Mouse (Mus musculus) brain, embryonic 14.5 days (tissue): ENCODE results near the gene Gm21149. TPM values are rescaled to one million over a fixed set of nuclear protein-coding genes. Genes with fewer than 3 reads are reported as not detected.
"Not testable (repeated sequence)": the region's sequence is repeated elsewhere in the genome, so short reads cannot be mapped to it uniquely, and the experiment has no call there.

Experiments used
- DNase-seq: peaks from one replicate; pipeline ENCODE4 v3.0.0-alpha.2; 2011; ENCODE audit warnings: low read depth
- CTCF ChIP-seq: fragments of 200-500 bp; IDR thresholded peaks from 2 replicates; pipeline ENCODE4 v1.5.1; 2012; ENCODE audit warnings: inconsistent platforms, mild to moderate bottlenecking, moderate library complexity, borderline replicate concordance; ENCODE audit not compliant: insufficient read depth, insufficient read length; ENCODE audit errors: extremely low read depth
- POLR2A ChIP-seq: fragments of 200-500 bp; IDR thresholded peaks from 2 replicates; pipeline ENCODE4 v1.6.1; 2012; ENCODE audit warnings: mild to moderate bottlenecking, inconsistent platforms, borderline replicate concordance; ENCODE audit not compliant: poor library complexity, insufficient read depth, insufficient read length, severe bottlenecking; ENCODE audit errors: extremely low read depth
- polyA plus RNA-seq: library from polyadenylated mRNA; depleted of rRNA; stranded (reverse); fragments of >200 nt; gene quantifications from 2 replicates; pipeline ENCODE4 v1.2.3, GENCODE M21; 2012; rRNA removed

The Gm21149 gene
- polyA plus RNA-seq, 1 experiment: not detected

DNA sequence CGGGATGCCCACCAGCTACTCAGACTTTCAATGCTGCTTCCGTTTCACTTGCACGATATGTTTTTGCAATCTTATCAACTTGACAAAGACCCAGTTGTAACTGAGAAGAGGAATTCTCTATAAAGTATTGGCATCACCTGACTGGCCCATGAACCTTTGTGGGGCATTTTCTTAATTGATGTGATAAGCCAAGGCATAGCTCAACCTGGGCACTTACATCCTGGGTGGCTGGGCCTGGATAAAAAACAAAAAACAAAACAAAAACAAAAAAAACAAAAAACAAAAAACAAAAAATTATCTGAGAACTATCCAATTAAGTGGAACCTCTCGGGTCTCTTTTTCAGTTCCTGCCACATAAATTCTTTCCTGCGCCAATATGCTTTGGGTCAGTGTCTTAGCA lies 12.4 kb upstream of the Gm21149 start:
- TF ChIP-seq CTCF (no peak), POLR2A (no peak)
- DNase-seq: no peak

DNA sequence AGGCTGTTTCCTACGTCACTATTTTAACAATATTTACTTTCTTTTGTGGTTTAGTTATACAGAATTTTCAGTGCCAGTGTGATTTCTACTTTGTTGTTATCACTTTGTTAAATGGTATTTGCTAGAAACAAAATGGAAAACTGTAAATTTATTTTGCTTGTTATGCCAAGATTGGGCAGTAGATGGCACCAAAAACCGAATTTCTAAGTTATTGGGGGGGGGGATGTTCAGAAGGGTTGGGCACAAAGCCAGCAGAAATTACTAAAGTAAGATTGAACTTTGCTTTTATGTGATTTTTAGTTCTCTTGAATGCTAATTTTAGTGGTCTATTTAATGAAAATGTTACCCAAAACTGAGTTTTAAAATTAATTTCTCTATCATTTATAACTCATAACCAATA lies 8.3 kb upstream of the Gm21149 start:
- peak; percentile 3 for DNase-seq

DNA sequence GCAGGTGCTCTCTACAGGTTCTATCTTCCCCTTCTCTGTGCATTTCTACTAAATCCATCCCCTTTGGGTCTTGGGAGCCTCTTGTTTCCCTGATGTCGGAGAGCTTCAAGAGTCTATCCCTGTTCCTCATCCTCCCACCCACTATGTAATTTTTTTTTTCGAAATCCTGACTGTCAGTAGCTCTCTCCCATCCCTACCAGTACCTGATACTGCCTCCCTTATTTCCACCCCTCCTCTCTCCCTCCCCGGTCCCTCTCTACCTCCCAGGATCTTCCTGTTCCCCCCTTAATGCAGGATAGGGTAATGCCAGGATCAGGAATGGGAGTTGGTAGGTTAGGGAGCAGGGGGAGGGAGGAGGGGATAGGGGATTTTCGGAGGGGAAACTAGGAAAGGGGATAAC lies 7.3 kb upstream of the Gm21149 start:
- DNase-seq: not testable (repeated sequence)

DNA sequence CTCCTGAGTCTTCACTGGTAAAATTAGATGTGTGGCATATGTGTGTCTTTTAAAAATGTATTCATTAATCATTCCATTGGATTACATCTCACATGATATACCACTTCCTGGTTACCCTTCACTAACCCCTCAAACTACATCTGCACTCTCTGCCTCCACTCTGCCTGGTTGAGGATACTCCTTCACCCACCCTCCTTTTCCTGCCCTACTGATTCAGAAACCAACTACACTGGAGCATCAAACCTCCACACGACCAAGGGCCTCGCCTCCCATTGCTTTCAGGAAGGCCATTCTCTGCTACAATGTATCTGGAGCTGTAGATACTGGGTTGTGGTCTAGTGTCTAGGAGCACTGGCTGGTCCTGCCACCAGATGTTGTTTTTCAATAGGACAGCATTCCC lies 6.5 kb upstream of the Gm21149 start:
- not testable (repeated sequence) for DNase-seq

DNA sequence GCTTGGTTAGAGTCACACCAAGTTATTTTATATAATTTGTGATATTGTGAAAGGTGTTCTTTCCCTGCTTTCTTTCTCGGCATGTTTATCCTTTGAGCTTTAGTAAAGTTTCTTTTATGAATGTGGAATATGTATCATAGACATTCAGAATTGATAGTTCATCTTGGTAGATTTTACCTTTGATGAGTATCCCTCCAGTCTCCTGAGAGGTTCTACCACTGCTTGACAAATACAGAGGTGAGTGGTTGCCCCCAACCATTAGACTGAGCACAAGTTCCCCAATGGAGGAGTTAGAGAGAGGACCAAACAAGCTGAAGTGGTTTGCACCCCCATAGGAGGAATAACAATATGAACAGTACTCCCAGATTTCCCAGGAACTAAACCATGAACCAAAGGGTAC lies 6.2 kb downstream of the Gm21149 start:
- DNase-seq: not testable (repeated sequence)

DNA sequence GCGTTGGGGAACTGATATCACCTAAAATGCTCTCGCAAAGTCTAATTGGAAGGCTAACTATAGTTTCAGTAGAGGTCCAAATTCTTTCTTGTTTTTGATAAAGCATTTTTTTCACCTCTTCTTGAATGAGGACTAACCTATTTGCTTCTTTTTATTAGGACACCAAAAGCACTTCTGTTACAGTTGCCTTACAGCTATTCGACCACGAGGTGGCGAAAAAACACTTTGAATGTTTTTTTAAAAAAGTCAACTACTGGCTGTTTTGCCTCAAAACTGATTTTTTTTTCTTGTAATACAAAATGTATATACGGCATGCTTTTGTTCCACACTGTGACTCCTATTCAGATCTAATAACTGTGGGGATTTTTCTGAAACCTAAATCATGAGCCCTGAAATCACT lies 8.6 kb downstream of the Gm21149 start:
- peak; percentile 20 for DNase-seq

DNA sequence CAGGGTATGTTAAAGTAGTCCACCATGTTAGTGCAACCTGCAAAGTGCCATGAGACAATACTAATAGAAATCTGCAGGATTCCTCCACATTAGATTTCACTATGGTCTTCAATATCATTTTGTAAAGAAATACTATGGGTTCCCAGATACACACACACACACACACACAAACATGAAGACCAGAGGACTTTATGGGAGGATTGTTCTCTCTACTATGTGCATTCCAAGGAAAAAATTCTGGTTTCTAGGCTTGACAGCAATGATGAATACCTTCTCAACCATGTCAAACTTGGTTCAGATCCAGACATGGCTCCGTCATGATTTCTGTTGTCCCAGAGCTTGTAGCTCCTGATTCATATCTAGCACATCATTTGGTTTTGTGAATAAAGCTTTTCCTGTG lies 10.1 kb downstream of the Gm21149 start:
- DNase-seq: not testable (repeated sequence)

DNA sequence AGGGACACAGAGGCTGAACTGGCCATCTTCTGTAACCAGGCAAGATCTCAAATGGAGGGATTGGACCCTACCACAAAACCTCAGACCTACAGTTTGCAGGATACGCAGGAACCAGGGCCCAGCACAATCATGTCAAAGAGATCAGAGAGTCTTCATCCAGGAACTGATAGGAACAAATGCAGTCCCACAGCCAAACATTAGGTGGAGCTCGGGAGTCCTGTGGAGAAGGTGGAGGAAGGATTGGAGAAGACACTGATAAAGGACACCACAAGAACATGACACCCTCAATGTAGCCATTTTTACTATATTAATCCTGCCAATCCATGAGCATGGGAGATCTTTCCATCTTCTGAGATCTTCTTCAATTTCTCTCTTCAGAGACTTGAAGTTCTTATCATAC lies 12.8 kb downstream of the Gm21149 start:
- not testable (repeated sequence) for DNase-seq

DNA sequence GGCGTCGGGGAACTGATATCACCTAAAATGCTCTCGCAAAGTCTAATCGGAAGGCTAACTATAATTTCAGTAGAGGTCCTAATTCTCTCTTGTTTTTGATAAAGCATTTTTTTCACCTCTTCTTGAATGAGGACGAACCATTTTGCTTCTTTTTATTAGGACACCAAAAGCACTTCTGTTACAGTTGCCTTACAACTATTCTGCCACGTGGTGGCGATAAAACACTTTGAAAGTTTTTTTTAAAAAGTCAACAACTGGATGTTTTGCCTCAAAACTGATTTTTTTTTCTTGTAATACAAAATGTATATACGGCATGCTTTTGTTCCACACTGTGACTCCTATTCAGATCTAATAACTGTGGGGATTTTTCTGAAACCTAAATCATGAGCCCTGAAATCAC lies 14.7 kb downstream of the Gm21149 start:
- DNase-seq: peak; percentile 5

DNA sequence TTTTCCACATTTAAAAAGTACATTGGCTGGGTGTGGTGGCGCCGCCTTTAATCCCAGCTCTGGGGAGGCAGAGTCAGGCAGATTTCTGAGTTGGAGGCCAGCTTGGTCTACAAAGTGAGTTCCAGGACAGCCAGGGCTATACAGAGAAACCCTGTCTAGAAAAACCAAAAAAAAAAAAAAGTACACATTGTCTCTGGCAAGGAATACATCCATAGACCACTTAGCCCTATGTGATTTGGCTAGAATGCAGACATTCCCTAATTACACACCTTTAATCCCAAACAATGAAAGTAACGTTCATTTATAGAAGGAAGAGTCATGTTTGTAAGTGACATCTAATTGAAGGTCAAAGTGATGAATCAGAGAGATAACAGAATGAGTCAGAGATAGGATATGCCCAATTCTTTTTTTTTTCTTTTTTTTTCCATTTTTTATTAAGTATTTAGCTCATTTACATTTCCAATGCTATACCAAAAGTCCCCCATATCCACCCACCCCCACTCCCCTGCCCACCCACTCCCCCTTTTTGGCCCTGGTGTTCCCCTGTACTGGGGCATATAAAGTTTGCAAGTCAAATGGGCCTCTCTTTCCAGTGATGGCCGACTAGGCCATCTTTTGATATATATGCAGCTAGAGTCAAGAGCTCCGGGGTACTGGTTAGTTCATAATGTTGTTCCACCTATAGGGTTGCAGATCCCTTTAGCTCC lies 18.3 kb downstream of the Gm21149 start:
- not testable (repeated sequence) for DNase-seq

Other genes with a start within 250 kb of the Gm21149 start
- not detected in 2 replicates for gene Gm21190, start 52.7 kb upstream of the Gm21149 start, polyA plus RNA-seq
- gene Gm21083, start 100.8 kb upstream of the Gm21149 start, polyA plus RNA-seq: not detected in 2 replicates
- not detected in 2 replicates for gene Speer4d, start 142.5 kb upstream of the Gm21149 start, polyA plus RNA-seq
- not detected in 2 replicates for gene 4930572O03Rik, start 180.5 kb upstream of the Gm21149 start, polyA plus RNA-seq
- gene Speer4c, start 237.7 kb upstream of the Gm21149 start, polyA plus RNA-seq: not detected in 2 replicates